Comparison of ENCODE assay signal across 33 mouse cellular contexts in the genomic region with DNA sequence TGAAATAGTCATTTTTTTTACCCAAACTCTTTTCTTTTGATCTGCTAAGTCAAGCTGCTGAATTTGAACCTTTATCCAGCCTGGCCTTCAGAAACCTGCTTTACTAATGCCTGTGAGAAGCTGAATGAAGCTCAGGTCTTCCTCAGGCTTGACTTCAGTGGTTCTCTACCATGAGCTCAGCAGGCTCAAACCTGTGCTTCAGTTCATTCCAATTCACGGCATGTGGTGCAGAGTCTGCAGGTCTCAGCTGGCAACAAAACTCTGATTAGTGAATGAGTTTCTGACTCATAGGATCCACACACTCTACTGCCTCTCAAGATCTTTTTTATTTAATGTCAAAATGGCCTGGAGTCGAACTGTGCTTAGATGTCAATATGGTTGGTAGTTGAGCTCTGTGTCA.
A peak's percentile ranks its signal among the peaks of the same experiment; 100 is the strongest.
DNase-seq lines count a peak whose midpoint lies in the region; ATAC-seq and TF ChIP-seq lines count a peak whose summit lies in the region.
"Had no signal": no experiment of that assay in that cellular context is flagged by ENCODE, and none has a peak within 500 bp of the region (broad histone marks: within the 10 kb centered on the region; RNA-seq: fewer than 3 reads in every experiment).

No protein-coding gene starts in this region.

- no peak for TF ChIP-seq EP300 in stomach, postnatal 0 days (optimal IDR thresholded peaks at IDR 0.05)

- WGBS in embryonic facial prominence, embryonic 14.5 days: 69% methylated on average over 2 of the region's 2 CpGs
- WGBS in embryonic facial prominence, embryonic 10.5 days: 89% methylated on average over 2 of the region's 2 CpGs
- WGBS in stomach, postnatal 0 days: 66% methylated on average over 2 of the region's 2 CpGs

- no peak overlapping the region for H3K27ac ChIP-seq in embryonic facial prominence, embryonic 14.5 days (replicated peaks; ENCODE audit: low read depth, low read length)
- H3K27ac ChIP-seq in embryonic facial prominence, embryonic 10.5 days (replicated peaks): no peak overlapping the region
- H3K27ac ChIP-seq in stomach, postnatal 0 days (replicated peaks): no peak overlapping the region
- H3K27ac ChIP-seq: embryonic facial prominence, embryonic 15.5 days; forebrain, embryonic 12.5 days; heart, adult 2 months; hindbrain, embryonic 13.5 days; layer of hippocampus, adult 2 months; liver, embryonic 12.5 days; midbrain, embryonic 13.5 days; neural tube, embryonic 15.5 days; stomach, embryonic 15.5 days had no signal

- TF ChIP-seq CTCF in stomach, postnatal 0 days (IDR thresholded peaks at IDR 0.05; ENCODE audit: low read depth): no peak

- ATAC-seq in embryonic facial prominence, embryonic 14.5 days (ENCODE audit: low read depth): no peak
- no peak for ATAC-seq in stomach, postnatal 0 days (ENCODE audit: low FRiP score, low TSS enrichment)
- ATAC-seq: forebrain, postnatal 0 days; inflammation-experienced regulatory T-cells, adult 6 months; liver, embryonic 12.5 days; liver, postnatal 0 days; lung, postnatal 0 days; midbrain, embryonic 13.5 days; Patski had no signal

- no peak overlapping the region for H3K9ac ChIP-seq in embryonic facial prominence, embryonic 14.5 days (ENCODE audit: low read depth, low read length)
- no peak overlapping the region for H3K9ac ChIP-seq in stomach, postnatal 0 days (ENCODE audit: low read length)
- H3K9ac ChIP-seq: embryonic facial prominence, embryonic 15.5 days; forebrain, embryonic 12.5 days; forebrain, postnatal 0 days; heart, embryonic 12.5 days; hindbrain, embryonic 13.5 days; liver, embryonic 12.5 days; liver, postnatal 0 days; midbrain, embryonic 13.5 days; neural tube, embryonic 15.5 days; stomach, embryonic 15.5 days had no signal

- H3K9me3 ChIP-seq in embryonic facial prominence, embryonic 14.5 days (ENCODE audit: control insufficient read depth, low read length): no peaks in the 10 kb centered on the region
- H3K9me3 ChIP-seq in embryonic facial prominence, embryonic 10.5 days: no peaks in the 10 kb centered on the region
- H3K9me3 ChIP-seq in stomach, postnatal 0 days (ENCODE audit: control insufficient read depth, low read length): no peaks in the 10 kb centered on the region
- H3K9me3 ChIP-seq: embryonic facial prominence, embryonic 15.5 days; forebrain, embryonic 12.5 days; heart, embryonic 12.5 days; hindbrain, embryonic 13.5 days; liver, embryonic 12.5 days; midbrain, embryonic 13.5 days; neural tube, embryonic 15.5 days; stomach, embryonic 15.5 days had no signal

- peak; percentile 14 for DNase-seq in embryonic facial prominence, embryonic 14.5 days (ENCODE audit: low spot score)
- no peak for DNase-seq in embryonic facial prominence, embryonic 10.5 days (ENCODE audit: low spot score)
- peak; percentile 86 for DNase-seq in brain, adult 2 months (ENCODE audit: low read depth, low spot score)
- DNase-seq in cerebellum, adult 8-10 months: peak; percentile 45
- DNase-seq in cerebellum, postnatal 25 days: peak; percentile 41 to 57
- DNase-seq in stomach, postnatal 0 days (ENCODE audit: low spot score): no peak
- DNase-seq in kidney, postnatal 36 days: no peak
- DNase-seq: adrenal gland, postnatal 10 days; forebrain, postnatal 0 days; heart, adult 2 months; heart, postnatal 4 days; kidney, adult 11 months; kidney, postnatal 14 days; liver, postnatal 0 days; lung, postnatal 4 days; retina, postnatal 1 day; right cerebral cortex, postnatal 25 days; thymus, adult 18-20 months; thymus, postnatal 36 days had no signal

- H3K4me3 ChIP-seq in embryonic facial prominence, embryonic 14.5 days (ENCODE audit: low read depth, low read length): no peak overlapping the region
- no peak overlapping the region for H3K4me3 ChIP-seq in embryonic facial prominence, embryonic 10.5 days
- H3K4me3 ChIP-seq in stomach, postnatal 0 days (ENCODE audit: low read depth, low read length): no peak overlapping the region
- H3K4me3 ChIP-seq: embryonic facial prominence, embryonic 15.5 days; forebrain, embryonic 12.5 days; heart, adult 2 months; heart, embryonic 12.5 days; hindbrain, embryonic 13.5 days; layer of hippocampus, adult 2 months; liver, embryonic 12.5 days; megakaryocyte, embryonic 14.5 days; midbrain, embryonic 13.5 days; neural tube, embryonic 15.5 days; stomach, embryonic 15.5 days had no signal

- H3K36me3 ChIP-seq in embryonic facial prominence, embryonic 14.5 days (ENCODE audit: control insufficient read depth, insufficient read depth, low read length): no peaks in the 10 kb centered on the region
- H3K36me3 ChIP-seq in embryonic facial prominence, embryonic 10.5 days (replicated peaks): no peaks in the 10 kb centered on the region
- H3K36me3 ChIP-seq in stomach, postnatal 0 days (ENCODE audit: control insufficient read depth, insufficient read depth, low read length): no peaks in the 10 kb centered on the region
- H3K36me3 ChIP-seq: embryonic facial prominence, embryonic 15.5 days; forebrain, embryonic 12.5 days; G1E; heart, embryonic 12.5 days; hindbrain, embryonic 13.5 days; liver, embryonic 12.5 days; midbrain, embryonic 13.5 days; neural tube, embryonic 15.5 days; stomach, embryonic 15.5 days had no signal

- no peak overlapping the region for H3K4me2 ChIP-seq in embryonic facial prominence, embryonic 14.5 days (ENCODE audit: low read depth, low read length)
- H3K4me2 ChIP-seq in stomach, postnatal 0 days (replicated peaks; ENCODE audit: low read depth): no peak overlapping the region
- H3K4me2 ChIP-seq: embryonic facial prominence, embryonic 15.5 days; forebrain, embryonic 12.5 days; heart, embryonic 12.5 days; hindbrain, embryonic 13.5 days; liver, embryonic 12.5 days; midbrain, embryonic 13.5 days; neural tube, embryonic 15.5 days; stomach, embryonic 15.5 days had no signal

- no peaks in the 10 kb centered on the region for H3K4me1 ChIP-seq in embryonic facial prominence, embryonic 14.5 days (ENCODE audit: control insufficient read depth, insufficient read depth, low read length)
- no peaks in the 10 kb centered on the region for H3K4me1 ChIP-seq in embryonic facial prominence, embryonic 10.5 days
- no peaks in the 10 kb centered on the region for H3K4me1 ChIP-seq in stomach, postnatal 0 days (replicated peaks; ENCODE audit: control insufficient read depth, insufficient read depth)
- H3K4me1 ChIP-seq: embryonic facial prominence, embryonic 15.5 days; forebrain, embryonic 12.5 days; heart, embryonic 12.5 days; hindbrain, embryonic 13.5 days; liver, embryonic 12.5 days; megakaryocyte, embryonic 14.5 days; midbrain, embryonic 13.5 days; neural tube, embryonic 15.5 days; stomach, embryonic 15.5 days had no signal

- no peaks in the 10 kb centered on the region for H3K27me3 ChIP-seq in embryonic facial prominence, embryonic 14.5 days (replicated peaks; ENCODE audit: control insufficient read depth, insufficient read depth, low read length)
- no peaks in the 10 kb centered on the region for H3K27me3 ChIP-seq in embryonic facial prominence, embryonic 10.5 days (replicated peaks; ENCODE audit: low read depth, poor library complexity, severe bottlenecking)
- H3K27me3 ChIP-seq in stomach, postnatal 0 days (ENCODE audit: control insufficient read depth, insufficient read depth, low read length): no peaks in the 10 kb centered on the region
- H3K27me3 ChIP-seq: embryonic facial prominence, embryonic 15.5 days; forebrain, embryonic 12.5 days; heart, embryonic 12.5 days; hindbrain, embryonic 13.5 days; liver, embryonic 12.5 days; megakaryocyte, embryonic 14.5 days; midbrain, embryonic 13.5 days; neural tube, embryonic 15.5 days; Patski; stomach, embryonic 15.5 days had no signal

Comparison
In these comparisons a context has a peak if more than half of its experiments do, and no peak if none do; other contexts are left out.
1. DNase-seq: peak in embryonic facial prominence, embryonic 14.5 days (single experiment), brain, adult 2 months (single experiment), cerebellum, adult 8-10 months (single experiment) and cerebellum, postnatal 25 days (2 of 2); none in embryonic facial prominence, embryonic 10.5 days (single experiment), stomach, postnatal 0 days (single experiment) and kidney, postnatal 36 days (0 of 2).